Mouse (Mus musculus): ENCODE measurements around the gene Dlgap4. TPM values are rescaled to one million over a fixed set of nuclear protein-coding genes. Genes with fewer than 3 reads are reported as not detected.
A peak's percentile ranks its signal among the peaks of the same experiment; 100 is the strongest.

Dlgap4 gene
- polyA plus RNA-seq, 1 experiment from 2014 or later: 201 TPM

DNA sequence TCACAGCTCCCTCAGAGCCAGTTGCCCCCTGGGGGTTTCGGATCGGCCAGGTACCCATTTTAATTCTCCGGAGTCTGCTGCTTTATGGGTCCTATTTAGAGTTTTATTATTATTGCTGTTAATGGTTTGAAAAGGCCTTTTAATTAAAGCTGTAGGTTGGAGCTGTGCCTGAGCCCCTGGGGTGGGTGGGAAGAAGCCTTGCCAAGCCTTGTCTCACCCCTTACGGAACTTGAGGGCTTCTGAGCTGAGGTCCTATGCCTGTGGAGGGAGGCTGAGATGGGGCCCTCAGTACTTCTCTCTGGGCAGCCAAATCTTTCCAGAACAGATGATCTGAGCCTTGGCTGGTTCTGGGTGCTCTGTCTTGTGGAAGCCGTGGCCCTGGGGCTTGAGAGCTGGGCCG is 31.6 kb downstream of the Dlgap4 start:
- Histone ChIP-seq H3K4me2 (ENCODE audit: low read length) (no peak overlapping the region), H3K36me3 (ENCODE audit: control insufficient read depth, insufficient read depth, low read length) (no peaks in the 10 kb centered on the region), H3K27me3 (replicated peaks; ENCODE audit: control insufficient read depth, insufficient read depth, low read length) (no peaks in the 10 kb centered on the region), H3K4me1 (ENCODE audit: control insufficient read depth, insufficient read depth, low read depth, low read length) (peaks cover 5% of the 10 kb centered on the region; the same call in 1 of the 2 replicates), H3K27ac (ENCODE audit: low read depth, low read length) (no peak overlapping the region), H3K9me3 (ENCODE audit: control insufficient read depth, low read length) (no peaks in the 10 kb centered on the region), H3K9ac (ENCODE audit: low read depth, low read length) (no peak overlapping the region), H3K4me3 (ENCODE audit: low read length) (no peak overlapping the region)
- 60% methylated on average over 6 of the region's 6 CpGs for WGBS
- ATAC-seq: no peak

GRCm38 (mm10) chr2:156646877-156647276 is 33.4 kb downstream of the Dlgap4 start:
- 81% methylated on average over 5 of the region's 5 CpGs for WGBS
- ATAC-seq: no peak

DNA sequence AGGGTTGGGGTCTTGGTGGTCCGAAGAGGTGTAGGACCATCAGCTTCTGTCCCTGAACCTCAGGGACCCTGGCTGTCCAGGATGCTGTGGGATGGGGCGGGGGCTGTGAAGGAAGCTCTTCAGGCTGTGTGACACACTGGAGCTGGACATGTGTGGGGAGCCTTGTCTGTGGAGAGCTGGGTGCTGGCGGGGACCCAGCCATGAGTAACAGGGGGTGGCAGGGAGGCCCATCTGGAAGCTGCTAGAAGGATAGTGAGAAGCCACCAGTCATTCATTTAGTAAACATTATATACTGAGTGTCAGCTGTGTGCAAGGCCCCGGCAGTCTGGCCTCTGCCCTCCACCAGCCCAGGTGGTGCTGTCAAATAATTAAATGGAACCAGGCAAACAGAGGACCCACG is 34.5 kb downstream of the Dlgap4 start:
- H3K4me1 ChIP-seq (ENCODE audit: control insufficient read depth, insufficient read depth, low read depth, low read length): peaks cover 9% of the 10 kb centered on the region; the same call in 1 of the 2 replicates
- H3K36me3 ChIP-seq (ENCODE audit: control insufficient read depth, insufficient read depth, low read length): no peaks in the 10 kb centered on the region
- H3K9ac ChIP-seq (ENCODE audit: low read depth, low read length): no peak overlapping the region
- no peak overlapping the region for H3K4me3 ChIP-seq (ENCODE audit: low read length)
- no peaks in the 10 kb centered on the region for H3K27me3 ChIP-seq (replicated peaks; ENCODE audit: control insufficient read depth, insufficient read depth, low read length)
- no peak overlapping the region for H3K27ac ChIP-seq (ENCODE audit: low read depth, low read length)
- no peaks in the 10 kb centered on the region for H3K9me3 ChIP-seq (ENCODE audit: control insufficient read depth, low read length)
- ATAC-seq: no peak
- 70% methylated on average over 5 of the region's 5 CpGs for WGBS
- H3K4me2 ChIP-seq (ENCODE audit: low read length): no peak overlapping the region

More at GRCm38 (mm10) chr2:156646877-156647276, 33.4 kb downstream of the Dlgap4 start:
- no peak overlapping the region for H3K27ac ChIP-seq (ENCODE audit: low read depth, low read length)
- H3K27me3 ChIP-seq (replicated peaks; ENCODE audit: control insufficient read depth, insufficient read depth, low read length): no peaks in the 10 kb centered on the region
- no peak overlapping the region for H3K9ac ChIP-seq (ENCODE audit: low read depth, low read length)
- H3K4me1 ChIP-seq (ENCODE audit: control insufficient read depth, insufficient read depth, low read depth, low read length): peaks cover 9% of the 10 kb centered on the region; the same call in 1 of the 2 replicates
- H3K36me3 ChIP-seq (ENCODE audit: control insufficient read depth, insufficient read depth, low read length): no peaks in the 10 kb centered on the region
- no peak overlapping the region for H3K4me3 ChIP-seq (ENCODE audit: low read length)
- H3K9me3 ChIP-seq (ENCODE audit: control insufficient read depth, low read length): no peaks in the 10 kb centered on the region
- no peak overlapping the region for H3K4me2 ChIP-seq (ENCODE audit: low read length)

GRCm38 (mm10) chr2:156649450-156649849 is 35.9 kb downstream of the Dlgap4 start:
- Histone ChIP-seq H3K4me2 (ENCODE audit: low read length) (no peak overlapping the region), H3K4me1 (ENCODE audit: control insufficient read depth, insufficient read depth, low read depth, low read length) (peaks cover 9% of the 10 kb centered on the region; the same call in 1 of the 2 replicates), H3K4me3 (ENCODE audit: low read length) (no peak overlapping the region), H3K9ac (ENCODE audit: low read depth, low read length) (no peak overlapping the region), H3K36me3 (ENCODE audit: control insufficient read depth, insufficient read depth, low read length) (no peaks in the 10 kb centered on the region), H3K27me3 (replicated peaks; ENCODE audit: control insufficient read depth, insufficient read depth, low read length) (no peaks in the 10 kb centered on the region), H3K9me3 (ENCODE audit: control insufficient read depth, low read length) (no peaks in the 10 kb centered on the region), H3K27ac (ENCODE audit: low read depth, low read length) (no peak overlapping the region)
- WGBS: 83% methylated on average over 5 of the region's 5 CpGs
- ATAC-seq: no peak

GRCm38 (mm10) chr2:156651019-156651418 is 37.5 kb downstream of the Dlgap4 start:
- Histone ChIP-seq H3K4me2 (ENCODE audit: low read length) (no peak overlapping the region), H3K9me3 (ENCODE audit: control insufficient read depth, low read length) (no peaks in the 10 kb centered on the region), H3K9ac (ENCODE audit: low read depth, low read length) (no peak overlapping the region), H3K27ac (ENCODE audit: low read depth, low read length) (no peak overlapping the region), H3K36me3 (ENCODE audit: control insufficient read depth, insufficient read depth, low read length) (no peaks in the 10 kb centered on the region), H3K4me1 (ENCODE audit: control insufficient read depth, insufficient read depth, low read depth, low read length) (peaks cover 3% of the 10 kb centered on the region; the same call in 1 of the 2 replicates), H3K4me3 (ENCODE audit: low read length) (no peak overlapping the region), H3K27me3 (replicated peaks; ENCODE audit: control insufficient read depth, insufficient read depth, low read length) (no peaks in the 10 kb centered on the region)
- ATAC-seq: peak; percentile 43; the same call in 1 of the 2 replicates
- 59% methylated on average over 6 of the region's 6 CpGs for WGBS

DNA sequence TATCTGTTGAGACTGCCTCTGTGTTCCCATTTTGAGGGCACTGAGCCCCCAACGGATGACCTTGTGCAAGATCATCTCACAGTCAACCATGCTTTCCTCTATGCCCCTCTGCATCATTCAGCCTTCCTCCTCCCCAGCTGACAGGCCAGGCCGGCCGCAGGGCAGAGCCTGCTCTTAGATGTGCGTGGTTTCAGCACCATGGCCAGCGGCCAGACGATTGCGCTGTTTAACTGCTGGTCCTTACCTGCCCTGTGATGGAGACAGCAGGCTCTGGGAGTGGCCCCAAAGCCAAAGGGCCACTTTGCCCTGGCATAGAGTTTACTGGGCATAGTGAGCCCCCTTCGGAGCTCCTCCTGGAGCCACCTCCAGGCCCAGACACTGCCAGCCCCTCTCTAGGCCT is 39.3 kb downstream of the Dlgap4 start:
- Histone ChIP-seq H3K9ac (ENCODE audit: low read depth, low read length) (no peak overlapping the region), H3K27me3 (replicated peaks; ENCODE audit: control insufficient read depth, insufficient read depth, low read length) (no peaks in the 10 kb centered on the region), H3K4me1 (ENCODE audit: control insufficient read depth, insufficient read depth, low read depth, low read length) (peaks cover 3% of the 10 kb centered on the region; the same call in 1 of the 2 replicates), H3K27ac (ENCODE audit: low read depth, low read length) (no peak overlapping the region), H3K4me3 (ENCODE audit: low read length) (no peak overlapping the region), H3K36me3 (ENCODE audit: control insufficient read depth, insufficient read depth, low read length) (no peaks in the 10 kb centered on the region), H3K9me3 (ENCODE audit: control insufficient read depth, low read length) (no peaks in the 10 kb centered on the region), H3K4me2 (ENCODE audit: low read length) (no peak overlapping the region)
- 18% methylated on average over 8 of the region's 8 CpGs for WGBS
- ATAC-seq: no peak

GRCm38 (mm10) chr2:156654148-156654547 is 40.6 kb downstream of the Dlgap4 start:
- Histone ChIP-seq H3K27ac (ENCODE audit: low read depth, low read length) (peak overlapping the region; percentile 41; the same call in 1 of the 2 replicates), H3K27me3 (replicated peaks; ENCODE audit: control insufficient read depth, insufficient read depth, low read length) (no peaks in the 10 kb centered on the region), H3K4me3 (ENCODE audit: low read length) (no peak overlapping the region), H3K9ac (ENCODE audit: low read depth, low read length) (no peak overlapping the region), H3K4me1 (ENCODE audit: control insufficient read depth, insufficient read depth, low read depth, low read length) (peaks cover 3% of the 10 kb centered on the region; the same call in 1 of the 2 replicates), H3K9me3 (ENCODE audit: control insufficient read depth, low read length) (no peaks in the 10 kb centered on the region), H3K36me3 (ENCODE audit: control insufficient read depth, insufficient read depth, low read length) (no peaks in the 10 kb centered on the region), H3K4me2 (ENCODE audit: low read length) (no peak overlapping the region)
- WGBS: 73% methylated on average over 5 of the region's 5 CpGs
- no peak for ATAC-seq

DNA sequence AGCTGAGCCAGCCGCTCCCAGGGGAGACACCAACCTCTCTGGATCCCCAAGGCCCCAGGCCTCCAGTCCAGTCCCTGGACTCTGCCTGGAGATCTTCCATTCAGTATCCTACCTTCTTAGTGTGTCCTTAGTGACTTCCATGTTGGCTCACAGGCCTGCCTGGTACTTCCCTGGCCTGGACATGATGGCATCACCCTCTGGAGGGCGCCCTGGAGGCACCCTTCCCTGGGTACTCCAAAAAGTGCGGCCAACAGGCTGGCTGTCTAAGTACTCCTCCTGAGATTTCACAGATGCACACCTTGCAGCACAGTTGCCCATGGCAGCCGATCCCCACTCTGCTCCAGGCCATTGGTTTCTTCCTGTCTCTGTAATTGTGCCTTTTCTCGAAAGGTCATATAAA is 42.1 kb downstream of the Dlgap4 start:
- H3K4me1 ChIP-seq (ENCODE audit: control insufficient read depth, insufficient read depth, low read depth, low read length): peaks cover 3% of the 10 kb centered on the region; the same call in 1 of the 2 replicates
- H3K36me3 ChIP-seq (ENCODE audit: control insufficient read depth, insufficient read depth, low read length): no peaks in the 10 kb centered on the region
- 64% methylated on average over 5 of the region's 5 CpGs for WGBS
- ATAC-seq: no peak
- no peak overlapping the region for H3K27ac ChIP-seq (ENCODE audit: low read depth, low read length)
- no peaks in the 10 kb centered on the region for H3K27me3 ChIP-seq (replicated peaks; ENCODE audit: control insufficient read depth, insufficient read depth, low read length)
- no peak overlapping the region for H3K9ac ChIP-seq (ENCODE audit: low read depth, low read length)
- no peak overlapping the region for H3K4me2 ChIP-seq (ENCODE audit: low read length)
- no peaks in the 10 kb centered on the region for H3K9me3 ChIP-seq (ENCODE audit: control insufficient read depth, low read length)
- H3K4me3 ChIP-seq (ENCODE audit: low read length): no peak overlapping the region

DNA sequence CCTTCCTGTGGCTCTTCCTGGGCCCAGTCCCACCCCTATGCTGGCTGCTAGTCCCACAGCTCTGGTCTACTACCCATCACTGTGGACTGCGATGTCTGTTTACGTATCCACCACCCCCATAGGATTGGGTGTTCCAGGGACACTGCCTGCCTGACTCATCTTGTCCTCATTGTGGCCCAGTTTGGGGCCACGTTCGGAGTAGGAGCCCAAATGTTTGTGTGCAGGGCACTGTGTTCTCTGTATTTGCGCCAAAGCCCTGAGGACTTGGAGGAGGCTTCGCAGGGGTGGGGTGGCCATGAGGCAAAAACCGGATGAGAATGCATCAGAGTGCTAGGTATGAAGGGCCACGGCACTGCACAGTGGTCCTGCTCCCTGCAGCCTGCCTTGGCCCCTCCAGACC is 44.0 kb downstream of the Dlgap4 start:
- Histone ChIP-seq H3K36me3 (ENCODE audit: control insufficient read depth, insufficient read depth, low read length) (no peaks in the 10 kb centered on the region), H3K27ac (ENCODE audit: low read depth, low read length) (no peak overlapping the region), H3K4me1 (ENCODE audit: control insufficient read depth, insufficient read depth, low read depth, low read length) (no peaks in the 10 kb centered on the region; the same call in 1 of the 2 replicates), H3K4me2 (ENCODE audit: low read length) (no peak overlapping the region), H3K9ac (ENCODE audit: low read depth, low read length) (no peak overlapping the region), H3K27me3 (replicated peaks; ENCODE audit: control insufficient read depth, insufficient read depth, low read length) (no peaks in the 10 kb centered on the region), H3K4me3 (ENCODE audit: low read length) (no peak overlapping the region), H3K9me3 (ENCODE audit: control insufficient read depth, low read length) (no peaks in the 10 kb centered on the region)
- no peak for ATAC-seq
- 92% methylated on average over 8 of the region's 8 CpGs for WGBS

DNA sequence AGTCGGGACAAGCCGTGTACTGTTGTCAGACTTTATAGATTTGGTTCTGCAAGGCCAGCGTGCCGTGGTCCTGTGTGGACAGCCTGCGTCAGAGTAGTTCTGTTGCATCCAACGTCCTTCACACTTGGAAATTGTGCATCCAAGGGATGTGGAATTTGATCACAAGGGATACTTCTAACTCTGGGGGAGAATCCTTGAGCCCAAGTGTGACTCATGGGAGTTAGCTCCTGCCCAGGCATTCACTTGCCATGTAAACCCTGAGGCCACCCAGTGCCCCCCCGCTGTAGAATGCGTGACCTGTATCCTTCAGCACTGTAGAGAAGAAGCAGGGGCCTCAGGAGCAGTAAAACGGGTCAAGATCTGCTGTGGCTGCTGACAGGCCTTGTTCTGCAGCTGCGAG is 44.7 kb downstream of the Dlgap4 start:
- Histone ChIP-seq H3K4me3 (ENCODE audit: low read length) (no peak overlapping the region), H3K36me3 (ENCODE audit: control insufficient read depth, insufficient read depth, low read length) (no peaks in the 10 kb centered on the region), H3K4me1 (ENCODE audit: control insufficient read depth, insufficient read depth, low read depth, low read length) (no peaks in the 10 kb centered on the region), H3K27me3 (replicated peaks; ENCODE audit: control insufficient read depth, insufficient read depth, low read length) (no peaks in the 10 kb centered on the region), H3K9ac (ENCODE audit: low read depth, low read length) (no peak overlapping the region), H3K27ac (ENCODE audit: low read depth, low read length) (no peak overlapping the region), H3K4me2 (ENCODE audit: low read length) (no peak overlapping the region), H3K9me3 (ENCODE audit: control insufficient read depth, low read length) (no peaks in the 10 kb centered on the region)
- no peak for ATAC-seq
- 89% methylated on average over 10 of the region's 10 CpGs for WGBS

Data from hindbrain, embryonic 16.5 days (tissue).